Mouse (Mus musculus) megakaryocyte, adult 5-6 weeks (primary cell): ENCODE results near the gene Tom1l2. TPM values are rescaled to one million over a fixed set of nuclear protein-coding genes. Genes with fewer than 3 reads are reported as not detected.
A peak's percentile ranks its signal among the peaks of the same experiment; 100 is the strongest.

ENCODE experiments used
- ATAC-seq: 2 replicates; pipeline ENCODE4 v1.8.0; 2016; ENCODE audit warnings: mild to moderate bottlenecking, inconsistent platforms; ENCODE audit not compliant: poor library complexity, severe bottlenecking
- total RNA-seq, 2 experiments: library from RNA; stranded (forward) in 1 of 2; stranded (reverse) in 1 of 2; fragments of 153-499, 151-499 nt in 1 of 2; fragments of 221-1000, 200-1000 nt in 1 of 2; gene quantifications; 2 replicates each; pipeline versions ENCODE4 v1.2.3 to v1.2.4; 2015 to 2017

The Tom1l2 gene
- total RNA-seq, 2 experiments from 2014 or later = 4.3 to 6.0 TPM

- no peak for ATAC-seq
These were observed 1.3 kb downstream of the Tom1l2 start for GRCm38 (mm10) chr11:60351388-60351787.

DNA sequence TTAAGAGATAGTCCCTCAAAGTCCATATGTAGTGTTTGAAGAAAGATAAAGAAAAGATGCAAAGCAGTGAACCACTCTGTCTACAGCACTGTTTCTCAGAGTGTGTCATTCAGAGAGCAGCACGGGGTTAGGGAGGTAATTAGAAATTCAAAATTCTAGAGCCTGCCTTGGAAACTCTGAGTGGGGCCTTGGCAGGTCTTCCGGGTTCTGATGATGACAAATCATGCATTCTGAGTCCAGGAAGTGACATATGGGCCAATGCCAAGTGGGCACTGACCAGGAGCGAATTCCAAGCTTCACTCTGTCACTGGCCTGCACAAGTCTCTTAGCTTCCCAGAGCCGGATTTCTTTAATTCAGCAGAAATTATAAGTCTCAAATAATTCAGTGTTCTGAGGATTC is 6.2 kb downstream of the Tom1l2 start:
- ATAC-seq = no peak

- no peak for ATAC-seq
These were observed 6.8 kb downstream of the Tom1l2 start for GRCm38 (mm10) chr11:60345868-60346267.

GRCm38 (mm10) chr11:60339361-60339760 is 13.3 kb downstream of the Tom1l2 start:
- no peak for ATAC-seq

DNA sequence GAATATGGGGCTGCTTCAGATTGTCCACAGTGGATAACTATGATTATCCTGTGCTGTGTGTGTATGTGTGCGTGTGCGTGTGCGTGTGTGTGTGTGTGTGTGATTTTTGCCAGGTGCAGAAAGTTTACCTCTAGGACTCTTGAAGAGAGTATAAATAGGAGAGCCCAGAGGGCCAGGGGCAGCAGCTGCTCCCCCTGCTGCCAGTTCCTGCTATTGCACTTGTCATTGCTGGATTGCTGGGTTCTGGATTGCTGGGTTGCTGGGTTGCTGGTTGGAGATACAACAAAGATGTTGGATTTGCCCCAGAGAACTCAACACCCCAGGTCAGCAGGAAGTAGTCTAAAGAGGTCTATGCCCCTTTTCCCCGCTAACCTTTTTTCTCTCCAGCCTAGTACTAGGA is 14.4 kb downstream of the Tom1l2 start:
- ATAC-seq = peak; percentile 52; the same call in 1 of the 2 replicates

GRCm38 (mm10) chr11:60335771-60336170 is 16.9 kb downstream of the Tom1l2 start:
- no peak for ATAC-seq

DNA sequence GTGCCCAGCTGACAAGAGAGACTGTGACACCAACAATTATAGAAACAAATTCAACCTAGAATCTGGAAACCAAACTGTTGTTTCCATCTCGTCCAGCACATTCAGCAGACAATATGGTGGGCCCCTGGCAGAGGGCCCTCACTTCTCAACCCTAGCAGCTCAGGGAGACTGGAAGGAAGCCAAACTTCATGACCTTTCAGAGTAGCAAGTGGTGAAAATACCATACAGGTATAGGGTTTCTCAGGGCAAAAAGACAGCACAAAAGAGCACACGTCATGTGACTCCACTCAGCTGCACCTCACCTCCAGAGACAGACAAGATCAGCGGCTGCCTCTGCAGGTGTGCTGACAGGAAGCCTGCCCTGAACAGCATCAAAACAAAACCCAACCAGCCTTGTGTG is 18.6 kb downstream of the Tom1l2 start:
- ATAC-seq = no peak

- no peak for ATAC-seq
These were observed 19.2 kb downstream of the Tom1l2 start for GRCm38 (mm10) chr11:60333461-60333860.

DNA sequence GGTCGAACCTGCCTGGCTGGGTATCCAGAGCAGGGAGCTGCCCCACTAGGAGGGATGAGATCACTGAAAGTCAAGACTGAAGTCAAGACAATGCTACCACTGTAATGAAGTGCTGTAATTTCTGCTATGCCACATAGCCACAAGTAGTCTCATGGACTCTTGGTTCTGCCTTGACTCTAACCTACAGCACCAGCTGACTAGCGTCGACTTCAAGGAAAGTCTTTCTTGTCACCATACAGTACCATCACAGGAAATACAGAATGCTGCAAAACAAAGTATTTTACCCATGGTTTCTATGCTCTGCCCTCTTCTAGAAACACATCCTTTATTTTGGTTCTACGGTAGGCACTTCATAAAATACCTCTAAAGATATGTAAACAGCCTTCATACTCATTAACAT is 22.2 kb downstream of the Tom1l2 start:
- no peak for ATAC-seq

- ATAC-seq = no peak
These were observed 29.0 kb downstream of the Tom1l2 start for GRCm38 (mm10) chr11:60323731-60324130.

DNA sequence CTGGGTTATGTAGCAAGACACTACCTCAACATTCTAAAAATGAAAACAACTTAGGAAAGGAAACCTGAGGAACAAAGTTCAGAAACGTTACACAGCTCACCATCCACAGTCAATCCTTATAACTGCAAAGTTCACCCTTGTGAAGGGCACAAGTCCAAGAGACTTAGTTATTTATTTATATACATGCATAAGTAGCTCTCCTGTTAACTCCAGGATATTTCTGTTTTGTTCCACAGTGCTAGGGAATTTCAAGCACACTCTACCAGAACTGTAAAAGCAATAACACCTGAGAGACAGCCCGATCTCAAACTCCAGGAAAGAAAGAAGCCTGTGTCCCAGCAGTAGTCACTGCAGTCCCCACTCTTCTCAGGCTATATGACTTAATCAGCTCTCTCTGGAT is 31.3 kb downstream of the Tom1l2 start:
- no peak for ATAC-seq

GRCm38 (mm10) chr11:60320426-60321037 is 32.2 kb downstream of the Tom1l2 start:
- ATAC-seq = no peak

DNA sequence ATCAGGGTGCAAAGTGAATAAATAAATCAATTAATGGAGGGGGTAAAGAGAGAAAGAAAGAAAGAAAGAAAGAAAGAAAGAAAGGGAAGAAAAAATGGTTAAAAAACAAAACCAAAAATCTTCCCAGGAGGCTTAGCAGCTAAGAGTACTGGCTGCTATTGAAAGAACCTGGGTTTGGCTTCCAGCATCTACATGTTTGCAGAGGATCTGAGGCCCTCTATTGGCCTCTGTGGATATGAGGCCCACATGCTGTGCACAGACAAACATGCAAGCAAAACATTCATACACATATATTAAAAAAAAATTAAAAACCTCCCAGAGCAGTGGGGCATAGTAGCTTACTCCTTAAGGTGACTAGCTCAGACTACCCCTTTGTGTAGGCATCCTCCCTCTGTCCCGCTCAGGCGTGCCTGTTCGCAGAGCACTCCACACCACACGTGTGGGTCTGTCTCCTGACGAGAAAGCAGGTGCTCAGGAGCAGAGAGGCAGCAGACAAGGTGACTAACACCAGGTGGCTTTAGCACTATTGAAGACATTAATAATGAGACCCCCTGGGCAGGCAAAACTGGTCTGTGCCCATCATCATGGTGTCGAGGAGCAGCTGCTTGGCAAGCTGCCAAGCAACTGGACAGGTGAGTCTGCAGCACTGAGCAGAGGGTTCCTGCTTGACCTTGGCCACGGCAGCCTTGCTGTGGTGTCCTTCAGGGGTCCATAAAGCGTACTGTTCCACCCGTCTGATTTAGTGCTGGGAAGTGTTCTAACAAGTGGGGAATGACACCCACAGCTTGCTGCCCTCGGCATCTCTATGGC is 33.2 kb downstream of the Tom1l2 start:
- ATAC-seq = no peak

DNA sequence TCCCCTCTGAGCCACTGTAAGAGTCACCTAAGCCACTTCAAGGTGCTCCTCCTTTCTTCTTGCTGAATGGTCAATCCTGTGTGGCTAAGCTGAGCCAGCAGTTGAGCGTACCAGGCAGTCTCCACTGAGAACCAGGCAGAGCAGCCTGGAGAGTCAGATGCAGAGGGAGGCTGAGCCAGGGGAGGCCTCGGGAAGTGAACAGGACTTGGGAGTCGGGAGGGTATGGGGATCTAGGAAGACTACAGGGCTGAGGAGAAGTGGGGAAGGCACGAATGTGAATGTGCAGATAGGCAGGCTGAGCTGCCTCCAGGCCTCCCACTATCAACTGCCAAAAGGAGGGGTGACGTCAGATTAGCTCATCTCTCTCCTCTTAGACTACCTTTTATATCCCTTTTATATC is 34.0 kb downstream of the Tom1l2 start:
- no peak for ATAC-seq

DNA sequence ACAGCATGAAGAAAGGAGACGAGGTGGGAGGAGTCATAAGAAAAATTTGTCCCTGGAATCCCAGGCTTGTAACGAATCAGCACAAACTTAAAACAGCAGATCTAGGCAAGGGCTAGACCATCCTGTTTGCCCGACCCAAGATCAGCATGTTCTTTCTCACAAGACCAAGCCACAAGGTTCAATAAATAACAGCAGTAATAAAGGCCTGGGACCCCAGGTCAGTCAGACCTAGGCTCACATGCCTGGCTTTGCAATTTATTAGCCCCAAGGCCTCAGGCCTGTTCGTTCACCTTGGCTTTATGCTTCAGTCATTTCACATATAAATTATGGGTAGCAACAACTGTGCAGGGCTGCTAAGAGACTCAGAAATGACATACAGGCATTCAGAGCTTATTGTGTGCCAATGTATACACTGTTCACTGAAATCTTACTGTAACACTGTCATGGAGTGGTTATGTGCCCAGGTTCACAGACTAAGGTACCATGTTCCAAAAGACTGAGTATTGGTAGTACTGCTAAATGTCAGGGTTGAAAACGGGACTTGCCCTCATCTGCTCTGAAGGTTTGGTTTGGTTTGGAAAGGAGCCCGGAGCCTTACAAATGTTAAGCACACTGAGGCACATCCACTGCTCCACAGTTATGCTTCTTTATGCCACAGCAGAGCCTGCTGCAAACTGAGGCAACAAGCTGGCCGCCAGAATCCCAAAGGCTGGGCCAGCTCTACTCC is 35.2 kb downstream of the Tom1l2 start:
- ATAC-seq = no peak

DNA sequence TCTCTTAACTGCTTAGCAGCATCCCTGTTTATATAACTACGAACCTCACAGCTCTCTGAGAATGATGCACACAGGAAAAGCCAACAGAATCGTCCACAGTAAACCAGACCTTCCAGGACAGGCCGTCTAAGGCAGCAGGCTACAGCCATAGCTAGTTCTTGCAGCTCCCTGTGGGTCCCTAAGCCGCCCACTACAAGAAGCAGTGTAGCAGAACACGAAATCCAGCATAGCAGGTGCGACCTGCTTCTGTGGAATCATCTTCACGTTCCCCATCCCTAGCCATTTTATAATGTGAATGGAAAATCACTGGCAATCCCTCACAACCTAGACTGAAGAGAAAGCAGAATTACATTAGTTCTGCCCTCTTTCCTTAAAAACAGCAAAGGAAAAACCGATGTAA is 35.8 kb downstream of the Tom1l2 start:
- ATAC-seq = no peak

DNA sequence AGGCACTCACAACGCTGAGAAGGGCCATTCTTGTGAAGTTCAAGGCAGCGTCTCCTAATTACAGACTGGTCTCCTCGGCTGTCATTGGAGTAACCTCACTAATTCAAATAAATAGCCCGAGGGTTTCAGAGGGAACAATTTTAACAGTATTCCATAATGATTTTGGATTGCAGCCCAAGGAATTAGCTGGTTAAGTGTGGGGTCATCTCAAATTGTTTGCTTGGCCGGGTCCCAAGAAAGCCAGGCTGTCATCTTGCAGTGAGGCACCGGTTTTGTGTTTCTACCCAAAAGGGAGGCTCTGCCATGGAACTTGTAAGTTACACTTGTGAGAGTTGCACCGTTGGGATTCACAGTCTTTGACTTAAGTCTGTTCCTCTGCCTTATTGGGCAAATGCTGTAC is 36.5 kb downstream of the Tom1l2 start:
- no peak for ATAC-seq

DNA sequence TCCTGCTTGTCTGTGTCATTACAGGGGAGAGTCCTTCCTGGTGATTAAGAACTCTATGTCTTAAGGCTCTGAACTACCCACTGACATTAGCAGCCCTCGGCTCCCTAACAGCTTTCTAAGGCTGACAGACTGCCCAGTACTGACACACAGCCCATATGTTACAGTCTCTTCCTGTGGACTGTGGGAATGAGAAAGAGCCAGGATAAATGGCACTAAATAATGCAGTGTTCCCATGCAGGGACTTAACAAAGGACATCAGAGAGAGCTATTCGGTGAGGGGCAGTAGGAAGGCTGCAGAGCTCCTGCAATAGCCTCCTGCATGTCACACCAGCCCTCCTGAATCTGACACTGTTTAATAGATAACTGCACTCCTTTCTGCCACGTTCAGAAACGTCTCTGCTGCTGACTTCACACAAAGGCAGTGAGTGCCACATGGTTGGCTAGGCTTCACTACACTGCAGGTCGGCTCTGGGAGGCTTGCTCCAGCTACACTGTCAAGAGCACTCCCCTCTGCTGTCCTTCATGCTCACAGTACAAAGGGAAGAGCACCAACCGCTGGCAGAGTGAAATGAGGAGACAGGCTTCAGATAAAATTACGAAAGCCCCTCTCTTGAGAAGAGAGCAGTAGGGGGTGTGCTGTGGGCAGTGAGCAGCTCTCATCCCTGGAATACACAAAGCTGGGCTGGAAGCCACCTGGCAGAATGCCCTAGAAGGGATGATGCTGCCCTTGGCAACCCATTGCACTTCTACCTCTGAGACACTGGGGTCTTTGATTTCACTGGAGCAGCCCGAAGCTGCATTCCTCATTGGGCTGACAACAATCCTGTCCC is 41.5 kb downstream of the Tom1l2 start:
- ATAC-seq = no peak

DNA sequence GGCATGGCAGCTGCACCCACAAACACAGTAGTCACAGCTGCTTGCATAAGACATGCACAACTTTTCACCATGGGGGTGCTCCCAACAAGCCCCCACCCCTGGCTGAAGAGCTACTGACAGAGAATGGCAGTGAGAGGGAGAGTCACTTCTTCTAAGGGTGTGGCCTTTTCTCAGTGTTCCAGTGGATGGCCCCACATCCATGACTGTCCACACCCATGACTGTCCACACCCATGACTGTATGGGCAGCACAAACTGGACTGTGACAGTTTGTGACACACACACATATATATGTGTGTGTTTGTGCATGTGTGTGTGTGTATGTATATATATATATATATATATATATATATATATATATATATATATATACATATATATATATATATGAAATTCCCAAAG is 42.8 kb downstream of the Tom1l2 start:
- ATAC-seq = no peak

DNA sequence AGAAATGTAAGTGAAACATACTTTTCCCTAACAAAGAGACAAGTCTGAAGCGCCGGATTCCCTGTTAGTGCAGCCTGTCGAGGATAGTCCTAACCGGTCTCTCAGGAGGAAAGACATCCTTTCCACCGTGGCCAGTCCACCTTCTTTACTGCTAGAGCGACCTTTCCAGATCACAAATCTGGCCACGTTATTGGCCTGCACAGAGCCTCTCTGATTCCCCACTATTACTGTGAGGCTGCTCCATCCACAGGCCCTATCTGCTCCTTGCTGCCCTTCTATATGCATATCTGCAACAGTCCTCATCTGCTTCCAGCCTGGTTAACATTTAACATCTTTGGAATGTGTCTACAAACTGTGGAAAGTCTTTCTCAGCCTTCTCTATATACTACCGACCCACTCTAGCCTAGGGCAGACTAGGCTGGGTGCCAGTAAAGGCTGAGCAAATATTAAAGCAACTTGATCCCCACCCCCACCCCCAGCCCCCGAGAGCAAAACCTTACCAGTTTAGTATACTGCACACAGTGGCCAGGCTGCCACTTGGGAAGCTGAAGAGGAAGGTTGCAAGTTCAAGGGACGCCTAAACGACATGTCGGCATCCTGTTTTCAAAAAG is 44.1 kb downstream of the Tom1l2 start:
- no peak for ATAC-seq

- no peak for ATAC-seq
These were observed 44.6 kb downstream of the Tom1l2 start for GRCm38 (mm10) chr11:60308061-60308460.
